Mouse (Mus musculus): ENCODE measurements around the gene Ctsc.

GRCm38 (mm10) chr7:88271531-88271930 is 6.4 kb upstream of the Ctsc start:
- TF ChIP-seq GATA1 (IDR thresholded peaks at IDR 0.05; ENCODE audit: borderline replicate concordance, low read length): no peak
- TF ChIP-seq FLI1 (IDR thresholded peaks at IDR 0.05; ENCODE audit: low read length): no peak

Measured in megakaryocyte, embryonic 14.5 days (primary cell).